Mouse (Mus musculus): Measurements from ENCODE around the gene Atp10a. TPM values are rescaled to one million over a fixed set of nuclear protein-coding genes. Genes with fewer than 3 reads are reported as not detected.

The Atp10a gene
- polyA plus RNA-seq, 1 experiment from 2014 or later: 3.1 TPM

DNA sequence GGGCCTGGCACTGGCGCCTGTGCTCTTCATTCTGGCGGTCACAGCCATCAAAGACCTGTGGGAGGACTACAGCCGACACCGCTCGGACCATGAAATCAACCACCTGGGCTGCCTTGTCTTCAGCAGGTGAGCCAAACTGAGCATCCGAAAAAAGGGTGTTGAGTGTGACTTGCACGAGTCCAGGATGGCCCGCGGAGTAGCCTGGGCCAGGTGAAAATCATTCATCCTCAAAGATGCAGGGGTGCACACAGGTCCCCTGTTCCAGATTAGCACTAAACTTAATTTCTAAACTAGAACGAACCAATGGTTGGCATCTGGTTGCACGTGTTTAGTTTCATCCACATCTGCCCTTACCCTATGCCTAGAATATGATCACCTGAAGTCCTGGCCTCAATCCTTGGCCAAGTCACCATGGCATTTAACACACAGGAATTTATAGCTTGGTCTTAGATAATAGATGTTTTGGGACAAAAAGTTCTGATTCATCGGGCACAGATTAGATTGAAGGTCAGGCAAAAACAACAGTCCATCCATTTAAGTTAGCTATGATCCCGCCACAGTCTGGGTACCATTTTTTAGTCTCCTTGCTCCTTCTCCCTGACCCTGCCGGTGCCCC is 2.9 kb downstream of the Atp10a start:
- no peak overlapping the region for H3K27ac ChIP-seq (replicated peaks)
- H3K4me3 ChIP-seq (replicated peaks): peak overlapping the region; percentile 73
- no peaks in the 10 kb centered on the region for H3K27me3 ChIP-seq
- H3K36me3 ChIP-seq: no peaks in the 10 kb centered on the region
- ATAC-seq (ENCODE audit: insufficient number of reproducible peaks, low FRiP score, low TSS enrichment, low read depth): no peak
- WGBS: 24% methylated on average over 14 of the region's 14 CpGs
- peak overlapping the region; percentile 59 for H3K9ac ChIP-seq
- peak overlapping the region; percentile 92 for H3K4me2 ChIP-seq (replicated peaks)
- H3K9me3 ChIP-seq (replicated peaks): no peaks in the 10 kb centered on the region
- peaks cover 9% of the 10 kb centered on the region; the same call in 1 of the 2 replicates for H3K4me1 ChIP-seq

DNA sequence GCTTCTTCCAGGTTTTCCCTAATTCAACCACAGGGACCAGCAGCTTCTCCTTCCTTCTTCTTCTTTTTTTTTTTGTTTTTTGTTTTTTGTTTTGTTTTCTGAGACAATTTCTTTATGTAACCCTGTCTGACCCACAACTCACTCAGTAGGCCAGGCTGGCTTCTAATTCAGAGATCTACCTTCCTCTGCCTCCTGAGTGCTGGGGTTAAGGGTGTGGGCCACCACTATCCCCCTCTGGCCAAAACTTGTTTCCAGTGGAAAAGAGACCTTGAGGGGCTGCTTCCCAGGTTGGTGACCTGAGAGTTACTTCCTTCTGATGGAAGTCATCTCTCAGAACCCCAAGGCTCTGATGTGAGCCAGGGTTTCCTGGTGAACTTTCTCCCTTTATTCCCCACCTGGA is 4.1 kb downstream of the Atp10a start:
- no peaks in the 10 kb centered on the region for H3K36me3 ChIP-seq
- no peak for ATAC-seq (ENCODE audit: insufficient number of reproducible peaks, low FRiP score, low TSS enrichment, low read depth)
- H3K27me3 ChIP-seq: no peaks in the 10 kb centered on the region
- no peak overlapping the region for H3K4me2 ChIP-seq (replicated peaks)
- H3K9me3 ChIP-seq (replicated peaks): no peaks in the 10 kb centered on the region
- no peak overlapping the region for H3K4me3 ChIP-seq (replicated peaks)
- no peak overlapping the region for H3K27ac ChIP-seq (replicated peaks)
- peaks cover 9% of the 10 kb centered on the region; the same call in 1 of the 2 replicates for H3K4me1 ChIP-seq
- no peak overlapping the region for H3K9ac ChIP-seq

DNA sequence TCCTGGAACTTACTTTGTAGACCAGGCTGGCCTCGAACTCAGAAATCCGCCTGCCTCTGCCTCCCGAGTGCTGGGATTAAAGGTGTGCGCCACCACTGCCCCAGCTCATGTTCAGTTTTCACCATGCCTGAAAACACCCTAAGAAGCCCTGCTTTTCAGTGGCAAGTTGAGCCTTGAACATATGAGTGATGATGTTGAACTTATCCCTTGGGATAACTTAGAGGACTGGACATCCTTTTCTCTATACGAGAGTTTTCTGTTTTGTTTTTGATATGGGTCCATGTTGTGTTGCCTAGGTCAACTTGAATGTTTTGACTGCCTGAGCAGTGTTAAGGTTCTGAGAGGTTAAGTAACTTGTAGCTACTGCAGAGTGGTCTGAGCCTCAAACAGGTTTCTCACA is 4.7 kb downstream of the Atp10a start:
- Histone ChIP-seq H3K27ac (replicated peaks) (no peak overlapping the region), H3K9me3 (replicated peaks) (no peaks in the 10 kb centered on the region), H3K36me3 (no peaks in the 10 kb centered on the region), H3K4me2 (replicated peaks) (no peak overlapping the region), H3K27me3 (no peaks in the 10 kb centered on the region), H3K4me1 (peaks cover 9% of the 10 kb centered on the region; the same call in 1 of the 2 replicates), H3K4me3 (replicated peaks) (no peak overlapping the region), H3K9ac (no peak overlapping the region)
- ATAC-seq (ENCODE audit: insufficient number of reproducible peaks, low FRiP score, low TSS enrichment, low read depth): no peak
- WGBS: 90% methylated on average over 5 of the region's 5 CpGs

DNA sequence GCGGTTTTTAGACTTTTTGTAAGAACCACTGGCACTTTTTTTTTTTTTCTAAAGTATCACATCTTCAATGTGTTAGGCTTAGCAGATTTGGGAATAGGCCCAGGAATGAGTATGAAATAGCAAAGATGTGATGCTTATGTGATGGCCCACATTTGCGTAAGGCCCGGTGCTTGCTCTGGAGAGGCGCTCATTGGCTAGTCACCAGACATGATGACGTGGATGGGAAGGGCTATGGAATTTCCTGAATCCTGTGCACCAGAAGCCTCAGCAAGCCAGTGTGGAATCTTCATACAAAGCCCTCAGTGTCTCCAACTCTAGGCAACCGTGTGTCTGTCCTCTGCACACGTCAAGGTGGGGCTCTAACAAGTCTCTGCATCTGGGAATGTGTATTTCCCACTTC is 5.1 kb downstream of the Atp10a start:
- WGBS: 79% methylated on average over 7 of the region's 7 CpGs
- H3K27me3 ChIP-seq: no peaks in the 10 kb centered on the region
- H3K9me3 ChIP-seq (replicated peaks): no peaks in the 10 kb centered on the region

DNA sequence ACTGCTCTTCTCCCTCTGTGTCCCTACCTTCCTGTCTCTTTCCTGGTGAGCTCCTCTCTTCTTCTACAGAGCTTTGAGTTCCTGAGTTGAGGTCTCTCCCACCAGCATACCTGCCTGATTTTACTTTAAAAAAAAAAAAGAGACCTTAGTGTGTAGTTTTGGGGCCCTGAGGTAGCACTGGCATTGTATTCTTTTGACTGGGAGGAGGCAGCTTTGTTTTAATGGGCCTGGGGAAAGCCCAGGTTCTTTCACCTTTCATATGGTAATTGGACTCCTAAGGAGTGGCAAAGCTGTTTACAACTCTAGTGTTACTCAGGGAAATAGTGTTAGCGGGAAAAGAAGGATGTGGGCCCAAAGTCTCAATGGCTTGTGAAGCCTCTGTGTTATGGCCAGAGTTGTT is 12.7 kb downstream of the Atp10a start:
- no peak for ATAC-seq (ENCODE audit: insufficient number of reproducible peaks, low FRiP score, low TSS enrichment, low read depth)
- H3K9me3 ChIP-seq (replicated peaks): 0 out of 2 replicates have a peak, but pooled peaks cover 3% of the 10 kb centered on the region
- 50% methylated on average over 1 of the region's 1 CpGs for WGBS

More for the DNA sequence above, 5.1 kb downstream of the Atp10a start:
- Histone ChIP-seq H3K4me2 (replicated peaks) (no peak overlapping the region), H3K4me3 (replicated peaks) (no peak overlapping the region), H3K4me1 (peaks cover 9% of the 10 kb centered on the region; the same call in 1 of the 2 replicates), H3K9ac (no peak overlapping the region), H3K27ac (replicated peaks) (no peak overlapping the region), H3K36me3 (no peaks in the 10 kb centered on the region)
- no peak for ATAC-seq (ENCODE audit: insufficient number of reproducible peaks, low FRiP score, low TSS enrichment, low read depth)

DNA sequence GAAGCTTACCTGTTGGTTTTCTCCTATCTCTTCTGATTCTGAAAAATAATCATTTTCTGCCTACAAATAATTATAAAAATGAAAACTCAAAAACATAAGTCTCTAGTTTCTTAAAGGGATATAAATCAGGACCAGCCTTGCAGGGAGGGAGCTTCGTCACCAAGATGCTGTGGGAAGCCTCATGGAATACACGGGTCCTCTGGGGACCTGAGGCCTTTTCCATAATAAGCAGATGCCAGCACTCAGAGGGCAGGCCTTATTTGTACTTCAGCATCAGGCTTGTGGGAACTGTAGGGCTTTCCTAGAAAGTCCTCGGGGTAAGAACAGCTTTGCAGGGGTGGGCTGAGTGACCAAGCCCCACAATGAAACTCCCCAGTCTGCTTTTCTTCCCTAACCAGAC is 20.1 kb downstream of the Atp10a start:
- no peak overlapping the region for H3K4me3 ChIP-seq (replicated peaks)
- no peak overlapping the region for H3K9ac ChIP-seq
- 0 out of 2 replicates have a peak, but pooled peaks cover 3% of the 10 kb centered on the region for H3K9me3 ChIP-seq (replicated peaks)
- H3K4me1 ChIP-seq: no peaks in the 10 kb centered on the region
- 50% methylated on average over 3 of the region's 3 CpGs for WGBS
- H3K27ac ChIP-seq (replicated peaks): no peak overlapping the region
- no peaks in the 10 kb centered on the region for H3K27me3 ChIP-seq
- ATAC-seq (ENCODE audit: insufficient number of reproducible peaks, low FRiP score, low TSS enrichment, low read depth): no peak
- no peaks in the 10 kb centered on the region for H3K36me3 ChIP-seq
- no peak overlapping the region for H3K4me2 ChIP-seq (replicated peaks)

More for the DNA sequence above, 12.7 kb downstream of the Atp10a start:
- Histone ChIP-seq H3K4me3 (replicated peaks) (no peak overlapping the region), H3K27ac (replicated peaks) (no peak overlapping the region), H3K9ac (no peak overlapping the region), H3K4me1 (no peaks in the 10 kb centered on the region), H3K27me3 (no peaks in the 10 kb centered on the region), H3K36me3 (no peaks in the 10 kb centered on the region), H3K4me2 (replicated peaks) (no peak overlapping the region)

DNA sequence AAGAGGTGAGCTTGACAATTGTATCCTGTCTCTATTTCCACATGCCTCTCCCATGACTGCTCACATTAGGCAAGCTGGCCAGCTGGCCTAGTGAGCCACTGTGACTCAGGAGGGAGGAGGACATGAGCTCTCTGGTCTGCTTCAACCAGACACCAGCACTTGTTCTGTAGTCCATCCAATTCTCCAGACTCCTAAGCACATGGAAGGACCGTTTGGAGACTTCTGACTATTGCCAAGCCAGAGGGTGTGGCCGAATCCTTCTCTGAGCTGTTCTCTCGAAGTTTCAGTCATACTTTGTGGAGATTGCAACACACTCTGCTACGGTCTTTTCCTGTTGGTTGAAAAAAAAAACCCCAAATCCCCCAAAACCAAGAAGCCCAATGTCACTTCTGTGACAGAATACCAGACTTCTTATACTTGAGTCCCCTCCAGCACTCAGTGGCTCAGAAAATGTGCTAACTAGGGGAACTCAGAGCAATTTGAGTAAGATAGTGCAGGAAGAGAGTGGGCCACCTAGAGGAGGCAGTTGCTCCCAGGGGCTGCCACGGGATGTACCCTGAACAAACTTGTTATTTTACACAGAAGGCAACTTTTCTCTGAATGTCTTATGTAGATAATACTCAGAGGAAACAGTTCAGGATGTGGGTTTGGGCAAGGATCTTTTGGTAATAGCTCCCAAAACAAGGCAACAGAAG is 21.3 kb downstream of the Atp10a start:
- Histone ChIP-seq H3K27me3 (no peaks in the 10 kb centered on the region), H3K4me3 (replicated peaks) (no peak overlapping the region), H3K4me2 (replicated peaks) (no peak overlapping the region), H3K27ac (replicated peaks) (no peak overlapping the region), H3K9me3 (replicated peaks) (0 out of 2 replicates have a peak, but pooled peaks cover 3% of the 10 kb centered on the region), H3K36me3 (no peaks in the 10 kb centered on the region), H3K4me1 (no peaks in the 10 kb centered on the region), H3K9ac (no peak overlapping the region)
- 38% methylated on average over 5 of the region's 5 CpGs for WGBS
- ATAC-seq (ENCODE audit: insufficient number of reproducible peaks, low FRiP score, low TSS enrichment, low read depth): no peak

DNA sequence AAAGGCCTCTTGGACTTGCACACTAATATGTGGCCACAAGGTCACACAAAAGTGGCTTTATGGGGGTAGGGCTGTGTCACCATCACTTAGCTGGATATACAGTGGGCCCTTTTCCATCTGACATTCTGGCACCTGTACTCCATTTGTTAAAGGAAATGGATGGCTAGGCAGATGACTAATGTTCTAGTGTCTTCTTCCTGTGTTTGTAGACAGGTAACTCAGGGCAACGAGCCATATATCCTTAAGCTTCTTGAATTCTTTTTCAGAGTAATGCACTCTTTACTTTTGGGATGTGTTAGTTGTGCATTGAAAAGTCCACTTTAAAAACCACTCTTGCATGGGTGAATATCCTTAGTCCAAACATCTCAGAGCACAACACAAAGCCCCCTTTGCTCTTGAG is 30.0 kb downstream of the Atp10a start:
- no peak for ATAC-seq (ENCODE audit: insufficient number of reproducible peaks, low FRiP score, low TSS enrichment, low read depth)
- no peaks in the 10 kb centered on the region for H3K36me3 ChIP-seq
- no peak overlapping the region for H3K4me2 ChIP-seq (replicated peaks)
- H3K9me3 ChIP-seq (replicated peaks): no peaks in the 10 kb centered on the region
- H3K9ac ChIP-seq: no peak overlapping the region
- no peak overlapping the region for H3K4me3 ChIP-seq (replicated peaks)
- 71% methylated on average over 1 of the region's 1 CpGs for WGBS
- H3K27ac ChIP-seq (replicated peaks): no peak overlapping the region
- H3K27me3 ChIP-seq: no peaks in the 10 kb centered on the region
- H3K4me1 ChIP-seq: no peaks in the 10 kb centered on the region

DNA sequence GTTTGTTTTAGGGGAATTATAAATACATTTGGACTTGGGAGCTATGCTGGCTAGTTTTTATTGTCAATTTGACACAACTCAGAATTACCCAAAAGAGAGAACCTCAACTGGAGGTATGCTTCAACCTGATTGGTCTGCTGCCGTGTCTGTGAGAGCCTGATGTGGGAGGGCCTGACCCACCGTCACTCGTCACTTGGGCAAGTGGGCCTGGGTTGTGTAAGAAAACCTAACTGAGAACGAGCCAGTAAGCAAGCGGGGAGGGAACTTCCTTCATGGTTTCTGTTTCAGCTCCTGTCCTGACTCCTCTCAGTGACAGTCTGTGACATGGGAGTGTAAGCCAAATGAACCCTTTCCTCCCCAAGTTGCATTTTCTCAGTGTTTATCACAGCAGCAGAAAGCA is 30.6 kb downstream of the Atp10a start:
- H3K27me3 ChIP-seq: no peaks in the 10 kb centered on the region
- ATAC-seq (ENCODE audit: insufficient number of reproducible peaks, low FRiP score, low TSS enrichment, low read depth): no peak
- no peak overlapping the region for H3K4me2 ChIP-seq (replicated peaks)
- H3K9me3 ChIP-seq (replicated peaks): no peaks in the 10 kb centered on the region
- H3K4me1 ChIP-seq: no peaks in the 10 kb centered on the region
- H3K9ac ChIP-seq: no peak overlapping the region
- no peak overlapping the region for H3K27ac ChIP-seq (replicated peaks)
- WGBS: 63% methylated on average over 5 of the region's 5 CpGs
- no peak overlapping the region for H3K4me3 ChIP-seq (replicated peaks)
- no peaks in the 10 kb centered on the region for H3K36me3 ChIP-seq

DNA sequence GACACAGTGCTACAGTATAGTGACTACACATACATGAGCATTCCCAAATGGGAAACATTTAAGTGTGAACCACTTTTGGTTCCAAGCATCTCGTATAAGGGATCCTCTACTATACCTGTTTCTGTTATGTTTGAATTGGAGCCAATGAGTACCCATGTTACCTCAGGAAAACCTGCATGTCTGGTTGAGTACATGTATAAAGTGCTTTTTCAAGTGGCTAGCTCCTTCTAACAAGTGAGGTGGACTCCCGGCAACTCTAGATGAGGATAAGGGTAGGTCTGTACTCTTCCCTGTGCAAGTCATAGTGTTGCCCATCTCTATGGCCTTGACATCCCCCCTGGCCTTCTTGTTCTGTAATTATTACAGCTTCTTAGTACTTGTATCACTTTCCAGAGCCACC is 31.0 kb downstream of the Atp10a start:
- 81% methylated on average over 2 of the region's 2 CpGs for WGBS
- Histone ChIP-seq H3K4me3 (replicated peaks) (no peak overlapping the region), H3K4me2 (replicated peaks) (no peak overlapping the region), H3K36me3 (no peaks in the 10 kb centered on the region), H3K4me1 (no peaks in the 10 kb centered on the region), H3K9ac (no peak overlapping the region), H3K27me3 (no peaks in the 10 kb centered on the region), H3K27ac (replicated peaks) (no peak overlapping the region), H3K9me3 (replicated peaks) (no peaks in the 10 kb centered on the region)
- no peak for ATAC-seq (ENCODE audit: insufficient number of reproducible peaks, low FRiP score, low TSS enrichment, low read depth)

DNA sequence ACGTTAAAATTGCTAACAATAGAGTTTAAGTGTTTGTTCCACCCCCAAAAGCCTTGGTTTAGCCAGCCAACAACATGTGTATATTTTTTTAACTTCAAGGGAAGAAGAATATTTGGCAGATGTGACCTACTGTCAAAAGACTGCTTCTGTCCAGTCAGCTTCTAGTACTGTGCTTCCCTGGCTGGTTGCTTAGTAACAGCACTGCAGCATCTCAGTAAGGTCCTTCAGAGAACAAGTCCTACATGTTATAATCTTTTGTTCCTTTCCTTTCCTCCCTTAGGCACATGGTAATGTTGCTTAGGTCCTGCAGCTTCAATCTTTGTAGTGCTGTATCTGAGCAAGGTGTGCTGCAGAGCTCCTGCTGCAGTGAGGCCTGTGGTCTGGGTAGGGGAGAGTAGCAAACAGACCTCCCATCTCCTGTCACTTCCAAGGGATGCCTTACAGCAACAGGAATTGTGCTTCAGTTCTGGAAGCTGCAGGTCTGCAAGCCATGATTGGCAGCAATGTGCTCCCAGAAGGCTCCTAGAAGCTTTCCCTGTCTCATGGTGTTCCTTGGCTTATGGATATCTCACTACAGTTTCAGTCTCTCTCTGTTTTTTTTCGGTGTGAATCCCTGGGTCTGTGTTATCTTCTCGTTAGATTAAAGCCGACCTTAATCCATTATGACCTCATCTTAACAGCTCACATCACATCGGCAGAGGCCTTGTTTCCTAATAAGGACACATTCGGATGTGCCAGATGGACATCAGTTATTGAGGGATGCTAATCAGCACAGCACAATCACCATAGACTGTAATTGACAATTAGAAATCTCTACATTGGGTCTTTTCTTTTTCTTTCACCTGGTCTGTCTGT is 34.3 kb downstream of the Atp10a start:
- H3K36me3 ChIP-seq: no peaks in the 10 kb centered on the region
- H3K27me3 ChIP-seq: no peaks in the 10 kb centered on the region
- H3K4me3 ChIP-seq (replicated peaks): no peak overlapping the region
- no peaks in the 10 kb centered on the region for H3K9me3 ChIP-seq (replicated peaks)
- H3K9ac ChIP-seq: no peak overlapping the region
- H3K27ac ChIP-seq (replicated peaks): no peak overlapping the region
- no peak for ATAC-seq (ENCODE audit: insufficient number of reproducible peaks, low FRiP score, low TSS enrichment, low read depth)
- WGBS: 76% methylated on average over 6 of the region's 6 CpGs
- H3K4me2 ChIP-seq (replicated peaks): no peak overlapping the region
- 0 out of 2 replicates have a peak, but pooled peaks cover 5% of the 10 kb centered on the region for H3K4me1 ChIP-seq
